Mouse (Mus musculus): ENCODE results near the gene Fancf. TPM values are rescaled to one million over a fixed set of nuclear protein-coding genes. Genes with fewer than 3 reads are reported as not detected.

Gene Fancf
- 11.0 and 11.3 TPM in 2 replicates for total RNA-seq (2015)
- 8.7 and 9.5 TPM in 2 replicates for total RNA-seq (2017)

GRCm38 (mm10) chr7:51862097-51862492 lies at the start of gene Fancf:
TSS of gene Fancf (minus strand) at chr7:51862267.
- ATAC-seq (replicated peaks; ENCODE audit: poor library complexity), result peak; percentile 89

DNA sequence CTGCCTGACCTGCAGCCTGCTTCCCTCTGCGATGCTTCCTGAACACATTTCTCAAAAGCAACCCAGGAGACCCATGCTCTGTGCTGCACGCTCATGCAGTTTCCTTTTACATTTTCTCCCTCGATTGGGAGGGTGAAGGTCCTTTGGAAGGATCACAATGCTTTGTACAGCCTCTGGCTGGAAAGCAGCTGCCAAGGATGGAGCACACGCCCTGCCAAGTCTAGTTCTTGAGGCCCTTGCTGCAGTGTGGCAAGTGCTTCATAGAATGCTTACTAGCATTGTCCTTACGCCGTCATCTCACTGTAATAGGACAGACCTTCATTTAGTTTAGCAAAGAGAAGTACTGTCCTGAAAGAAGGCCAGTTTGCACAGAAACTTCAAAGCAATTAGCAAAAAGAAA lies 37.0 kb upstream of the Fancf start:
- ATAC-seq (replicated peaks; ENCODE audit: poor library complexity), result no peak

DNA sequence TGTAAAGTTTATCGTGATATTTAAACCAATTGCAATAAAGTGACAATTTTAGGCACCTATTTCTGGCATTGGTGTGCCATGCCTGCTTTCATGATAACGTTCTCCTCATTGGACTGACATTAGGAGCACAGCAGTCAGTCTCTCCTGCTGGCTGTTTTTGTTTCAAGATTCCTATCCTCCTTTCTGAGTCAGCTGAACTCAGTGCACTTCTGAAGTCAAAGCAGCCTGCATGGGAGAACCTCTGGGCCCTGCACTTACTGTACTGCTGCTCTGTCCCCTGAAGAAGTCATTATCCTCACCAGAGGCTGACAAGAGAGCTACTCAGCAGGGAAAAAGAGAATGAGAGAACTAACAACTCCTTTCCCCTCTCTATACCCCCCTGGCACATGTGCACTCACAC lies 32.9 kb upstream of the Fancf start:
- ATAC-seq (replicated peaks; ENCODE audit: poor library complexity), result no peak

DNA sequence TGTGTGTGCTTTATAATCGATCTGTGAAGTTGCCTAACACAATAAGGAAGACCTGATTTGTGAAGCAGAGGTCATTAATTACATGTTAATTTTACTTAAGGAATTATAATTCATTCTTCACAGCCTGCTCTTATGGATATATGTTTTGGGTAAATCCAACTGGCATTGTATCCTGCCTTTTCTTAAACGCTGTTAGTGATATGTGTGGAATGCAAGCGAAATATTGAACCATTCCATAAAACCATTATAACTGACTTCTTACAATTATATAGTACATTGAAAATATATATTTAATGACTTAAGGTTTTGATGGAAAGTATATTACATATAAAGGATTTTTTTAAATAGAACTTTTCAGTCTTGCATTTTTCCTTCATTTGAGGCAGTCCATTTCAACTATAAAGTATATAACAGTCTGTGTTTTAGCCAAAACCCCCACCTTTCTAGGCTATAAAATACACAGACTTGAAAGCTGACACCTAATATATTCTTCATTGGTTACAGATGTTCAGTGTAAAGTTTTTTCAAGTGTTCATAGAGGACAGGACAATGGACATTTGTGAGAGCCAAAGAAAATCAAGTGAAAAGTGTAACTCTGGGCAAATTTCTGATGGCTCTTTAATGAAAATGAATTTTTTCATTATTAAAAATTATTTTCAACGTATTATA lies 32.2 kb upstream of the Fancf start:
- ATAC-seq (replicated peaks; ENCODE audit: poor library complexity), result no peak

DNA sequence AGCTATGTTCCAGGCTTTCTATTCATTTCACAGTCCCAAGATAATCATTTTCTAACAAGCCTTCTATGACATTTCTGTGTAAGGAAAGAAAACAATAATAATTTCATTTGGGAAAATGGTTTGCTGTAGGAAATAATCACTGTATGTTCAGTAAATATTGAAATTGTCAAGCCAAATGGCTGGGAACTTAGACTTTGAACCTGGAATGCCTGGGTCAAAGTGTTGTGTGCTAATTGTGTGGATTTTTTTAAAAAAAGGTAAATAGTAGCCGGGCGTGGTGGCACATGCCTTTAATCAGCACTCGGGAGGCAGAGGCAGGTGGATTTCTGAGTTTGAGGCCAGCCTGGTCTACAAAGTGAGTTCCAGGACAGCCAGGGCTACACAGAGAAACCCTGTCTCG lies 30.9 kb upstream of the Fancf start:
- ATAC-seq (replicated peaks; ENCODE audit: poor library complexity), result no peak

GRCm38 (mm10) chr7:51892224-51892965 lies 30.3 kb upstream of the Fancf start:
- 0 out of 2 replicates have a peak, but pooled peaks have one; percentile 31 for ATAC-seq (replicated peaks; ENCODE audit: poor library complexity)

DNA sequence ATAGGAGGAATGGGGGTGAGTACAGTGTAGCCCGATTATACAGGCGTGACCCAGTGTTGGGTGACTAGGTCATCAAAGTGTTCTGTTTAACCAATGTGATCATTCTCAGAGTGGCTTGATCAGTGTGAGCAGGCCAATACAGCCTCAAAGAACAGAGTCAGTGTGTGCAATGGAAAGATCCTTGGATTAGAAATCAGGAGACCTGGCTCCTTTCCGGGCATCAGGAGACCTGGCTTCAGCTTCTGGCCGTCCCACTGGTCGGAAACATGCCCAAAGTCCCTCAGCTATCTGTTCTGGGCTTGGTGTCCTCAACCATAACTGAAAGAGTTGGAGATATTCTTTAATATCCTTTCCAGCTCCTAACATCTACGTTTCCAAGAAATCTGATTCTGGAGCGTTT lies 27.5 kb upstream of the Fancf start:
- ATAC-seq (replicated peaks; ENCODE audit: poor library complexity), result no peak

GRCm38 (mm10) chr7:51887678-51888567 lies 25.9 kb upstream of the Fancf start:
- no peak for ATAC-seq (replicated peaks; ENCODE audit: poor library complexity)

- ATAC-seq (replicated peaks; ENCODE audit: poor library complexity), result no peak
Measured at GRCm38 (mm10) chr7:51885345-51885744, 23.3 kb upstream of the Fancf start.

DNA sequence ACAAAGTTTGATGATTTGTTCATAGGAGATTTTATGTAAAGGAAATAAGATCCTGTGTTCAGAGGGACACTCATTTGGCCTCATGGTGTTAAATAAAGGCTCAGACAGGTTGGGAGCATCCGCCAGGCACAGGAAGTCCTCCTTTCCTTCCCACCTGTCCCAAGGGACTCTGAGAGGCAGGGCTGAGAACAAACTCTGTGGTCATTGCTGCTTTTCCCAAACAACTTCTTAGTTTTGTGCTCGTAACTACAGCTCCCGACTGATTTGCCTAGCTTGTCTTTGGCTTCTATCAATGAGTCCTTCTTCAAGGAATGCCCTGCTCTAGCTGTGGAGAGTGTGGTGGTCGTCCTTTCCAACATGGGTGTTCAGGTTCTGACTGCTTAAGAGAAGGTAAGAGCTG lies 18.1 kb upstream of the Fancf start:
- ATAC-seq (replicated peaks; ENCODE audit: poor library complexity), result no peak

GRCm38 (mm10) chr7:51879136-51879723 lies 17.2 kb upstream of the Fancf start:
- ATAC-seq (replicated peaks; ENCODE audit: poor library complexity), result peak; percentile 97

- ATAC-seq (replicated peaks; ENCODE audit: poor library complexity), result peak; percentile 32
Measured at GRCm38 (mm10) chr7:51878730-51879129, 16.7 kb upstream of the Fancf start.

- ATAC-seq (replicated peaks; ENCODE audit: poor library complexity), result no peak
Measured at GRCm38 (mm10) chr7:51876316-51876715, 14.2 kb upstream of the Fancf start.

- peak; percentile 54; the same call in 1 of the 2 replicates for ATAC-seq (replicated peaks; ENCODE audit: poor library complexity)
Measured at GRCm38 (mm10) chr7:51872597-51872996, 10.5 kb upstream of the Fancf start.

DNA sequence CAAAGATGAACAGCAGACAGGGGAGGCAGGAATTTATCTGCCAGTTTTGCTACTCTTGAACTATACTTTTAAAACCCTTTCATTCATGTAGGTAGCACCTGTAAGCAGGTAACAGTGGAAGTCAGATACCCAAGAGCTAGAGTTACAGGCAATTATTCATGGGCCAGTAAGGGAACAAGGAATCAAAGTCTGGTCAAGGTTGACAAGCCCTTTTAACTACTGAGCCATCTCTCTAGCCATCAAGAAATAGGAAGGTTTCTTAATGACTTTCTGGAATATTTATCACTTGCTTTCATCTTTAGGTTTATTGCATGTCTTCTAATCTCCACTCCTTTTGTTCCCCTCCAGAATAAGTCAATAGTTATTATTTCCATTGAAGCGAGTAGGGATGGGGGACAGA lies 10.0 kb upstream of the Fancf start:
- ATAC-seq (replicated peaks; ENCODE audit: poor library complexity), result no peak

GRCm38 (mm10) chr7:51867983-51868382 lies 5.9 kb upstream of the Fancf start:
- ATAC-seq (replicated peaks; ENCODE audit: poor library complexity), result no peak

DNA sequence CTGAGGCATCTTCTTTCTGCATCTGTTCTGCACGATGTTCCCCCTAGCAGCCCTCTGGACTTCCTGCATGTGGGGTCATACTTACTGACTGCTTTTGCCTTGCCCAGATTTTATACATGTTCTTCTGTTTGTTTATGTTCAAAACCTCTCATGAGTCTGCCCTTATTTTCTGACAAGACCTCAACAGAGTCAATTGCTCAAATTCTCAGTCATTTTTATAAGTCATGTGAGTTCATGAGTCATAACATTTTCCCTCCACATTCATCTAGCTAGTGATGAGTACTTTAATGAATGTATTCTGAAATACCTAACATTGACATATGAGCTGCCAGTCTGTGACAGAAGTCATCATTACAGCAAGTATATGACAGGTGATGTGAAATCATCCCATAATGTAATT lies 3.3 kb upstream of the Fancf start:
- no peak for ATAC-seq (replicated peaks; ENCODE audit: poor library complexity)

- ATAC-seq (replicated peaks; ENCODE audit: poor library complexity), result no peak
Measured at GRCm38 (mm10) chr7:51862842-51863241, 775 bp upstream of the Fancf start.

DNA sequence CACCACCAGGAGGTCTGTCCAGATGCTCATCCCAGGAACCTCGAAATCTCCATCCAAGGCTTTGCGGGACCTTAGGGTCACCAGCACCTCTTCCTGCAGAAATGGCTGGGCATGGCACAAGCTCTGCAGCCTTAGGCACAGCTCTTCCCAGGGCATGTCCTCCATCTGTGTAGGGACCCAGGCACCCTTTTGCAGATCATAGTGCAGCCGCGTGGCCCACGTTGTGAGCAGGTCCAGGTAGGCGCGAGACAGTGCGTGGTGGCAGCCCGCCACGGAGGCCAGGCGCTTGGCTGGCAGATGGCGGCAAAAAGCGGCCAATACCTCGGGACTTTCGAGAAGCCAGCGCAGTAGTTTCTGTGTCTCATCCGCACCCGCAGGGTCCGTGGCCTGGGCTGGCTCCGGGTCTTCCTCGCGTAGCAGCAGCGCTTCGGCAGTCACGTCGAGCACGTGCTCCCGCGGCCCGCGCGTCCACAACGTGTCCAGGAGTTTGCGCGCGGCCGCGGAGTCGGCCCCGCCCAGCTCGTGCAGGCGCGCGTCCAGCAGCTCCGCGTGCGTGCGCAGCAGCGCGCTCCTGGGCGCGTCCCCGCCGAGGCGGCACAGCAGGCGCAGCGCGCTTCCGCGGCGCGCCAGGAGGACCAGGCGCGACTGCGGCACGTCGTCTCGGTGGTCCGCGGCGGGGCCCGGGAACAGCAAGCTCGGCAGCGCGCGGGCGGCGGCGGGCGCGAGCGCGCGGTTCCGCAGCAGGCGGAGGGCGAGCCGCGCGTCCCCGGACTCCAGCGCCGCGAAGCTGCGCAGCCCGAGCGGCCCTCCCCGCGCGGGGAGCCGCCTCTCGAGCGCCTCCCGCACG lies 594 bp downstream of the Fancf start, which contains the start of gene Gas2:
TSS of gene Gas2 (plus strand) at position 766 of the 847 bp plus-strand sequence.
- peak; percentile 70 for ATAC-seq (replicated peaks; ENCODE audit: poor library complexity)

GRCm38 (mm10) chr7:51851890-51852507 lies 10.1 kb downstream of the Fancf start:
- ATAC-seq (replicated peaks; ENCODE audit: poor library complexity), result no peak
